8 mouse cellular contexts compared by ENCODE assay signal in genomic region chr16:5013054-5013838, GRCm38 (mm10). TPM values are rescaled to one million over a fixed set of nuclear protein-coding genes. Genes with fewer than 3 reads are reported as not detected.
DNase-seq lines count a peak whose midpoint lies in the region; ATAC-seq lines count a peak whose summit lies in the region.

TSS of gene Rogdi (minus strand) at chr16:5013553.

- H3K9me3 ChIP-seq in hindbrain, embryonic 11.5 days (ENCODE audit: control insufficient read depth, low read length), result no peaks in the 10 kb centered on the region

- peak; percentile 98 for DNase-seq in Muller cell, postnatal 12 days (ENCODE audit: inconsistent ontology term)
- DNase-seq in cerebellum, adult 9-11 months, result peak; percentile 100
- DNase-seq in frontal cortex, adult 2 months (ENCODE audit: extremely low spot score in 1 of 2, low spot score in 1 of 2), result peak; percentile 99
- DNase-seq in hindbrain, embryonic 11.5 days (ENCODE audit: low spot score), result peak; percentile 98
- peak; percentile 96 to 97 for DNase-seq in layer of hippocampus, postnatal 10 days (ENCODE audit: low spot score in 2 of 2)
- peak; percentile 100 for DNase-seq in lung, postnatal 10 days
- peak; percentile 96 for DNase-seq in ovary, postnatal 36 days (ENCODE audit: low spot score)
- DNase-seq in thymus, postnatal 25 days, result peak; percentile 95

- WGBS in hindbrain, embryonic 11.5 days, result 1% methylated on average over 52 of the region's 63 CpGs

- peak within 1 kb of the TSS; percentile 74 for H3K9ac ChIP-seq in hindbrain, embryonic 11.5 days (ENCODE audit: low read depth, low read length)

- peak within 1 kb of the TSS; percentile 60 for H3K4me2 ChIP-seq in hindbrain, embryonic 11.5 days (replicated peaks; ENCODE audit: low read depth, low read length)

- H3K36me3 ChIP-seq in hindbrain, embryonic 11.5 days (ENCODE audit: control insufficient read depth, insufficient read depth, low read length), result peaks cover 2% of the 10 kb centered on the region; the same call in 1 of the 2 replicates

- ATAC-seq in hindbrain, embryonic 11.5 days (ENCODE audit: low FRiP score), result peak; percentile 99

- no peaks in the 10 kb centered on the region; the same call in 1 of the 2 replicates for H3K4me1 ChIP-seq in hindbrain, embryonic 11.5 days (replicated peaks; ENCODE audit: control insufficient read depth, insufficient read depth, low read length)

- H3K27ac ChIP-seq in hindbrain, embryonic 11.5 days (ENCODE audit: low read depth, low read length), result peak within 1 kb of the TSS; percentile 70

- peak within 1 kb of the TSS; percentile 66 for H3K4me3 ChIP-seq in hindbrain, embryonic 11.5 days (ENCODE audit: low read depth, low read length)

- H3K27me3 ChIP-seq in hindbrain, embryonic 11.5 days (ENCODE audit: control insufficient read depth, insufficient read depth, low read length), result no peaks in the 10 kb centered on the region

RNA-seq across cellular contexts. Expression of gene Rogdi, which starts in this region (rescaled TPM):
- polyA plus RNA-seq in frontal cortex, adult 2 months (2012; rRNA removed), result 320 and 348 TPM in 2 replicates
- polyA plus RNA-seq in hindbrain, embryonic 11.5 days (2014; fragmentation: Nextera tagmentation; extraction: Ambion mirVana), result 74.1 and 84.9 TPM in 2 replicates
- total RNA-seq in layer of hippocampus, postnatal 10 days (2021), result 100 to 1,000 TPM; 202 to 206 TPM

Comparison
In these comparisons a context has a peak if more than half of its experiments do, and no peak if none do; other contexts are left out.
1. Peak in every context shown above with its lines: DNase-seq, ATAC-seq, H3K4me3 ChIP-seq and H3K27ac ChIP-seq.